Mouse (Mus musculus): ENCODE measurements around the gene Alox8.

GRCm38 (mm10) chr11:69148451-69148960 lies 49.1 kb downstream of the Alox8 start:
- TF ChIP-seq CTCF (IDR thresholded peaks at IDR 0.05; ENCODE audit: control insufficient read depth, insufficient read depth, insufficient replicate concordance, low read depth, low read length) (no peak), POLR2A (IDR thresholded peaks at IDR 0.05; ENCODE audit: control insufficient read depth, low read depth, low read length) (no peak)
